Mouse (Mus musculus): ENCODE measurements around the gene Tubg2. TPM values are rescaled to one million over a fixed set of nuclear protein-coding genes. Genes with fewer than 3 reads are reported as not detected.

The Tubg2 gene
- polyA plus RNA-seq, 1 experiment from 2014 or later, result 3.6 TPM

DNA sequence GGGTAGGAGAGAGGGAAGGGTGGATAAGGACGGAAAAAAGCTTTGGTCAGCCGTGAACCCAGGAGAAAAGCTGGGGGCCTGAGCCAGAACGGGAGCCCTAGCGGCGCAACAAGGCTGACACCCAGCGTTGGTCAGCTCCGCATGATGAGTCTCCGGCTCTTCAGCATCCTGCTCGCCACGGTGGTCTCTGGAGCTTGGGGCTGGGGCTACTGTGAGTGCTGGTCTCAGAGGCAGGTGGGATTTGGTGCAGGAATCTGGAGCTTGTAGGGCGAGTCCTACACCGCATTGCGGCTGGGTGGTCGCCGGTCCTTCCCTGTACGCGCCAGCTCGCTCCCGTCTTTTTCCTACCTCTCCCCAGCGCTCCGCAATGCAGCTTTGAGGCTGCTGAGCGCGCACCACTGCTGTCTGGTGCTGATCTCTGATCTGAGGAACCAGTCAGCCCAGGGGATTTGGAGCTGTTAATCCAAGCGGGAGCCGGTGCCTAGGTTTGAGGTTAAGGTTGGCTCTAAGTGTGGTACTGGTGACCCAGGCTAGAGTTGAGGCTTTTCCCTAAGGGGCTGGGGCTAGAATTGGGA lies 20.5 kb downstream of the Tubg2 start:
- no peak for ATAC-seq (ENCODE audit: insufficient number of reproducible peaks, insufficient read depth, low FRiP score, low read depth)
- H3K4me3 ChIP-seq (ENCODE audit: low read depth, low read length), result peak overlapping the region; percentile 11
- no peaks in the 10 kb centered on the region for H3K36me3 ChIP-seq (ENCODE audit: control insufficient read depth, insufficient read depth, low read length)
- H3K4me2 ChIP-seq (replicated peaks; ENCODE audit: low read depth, low read length), result peak overlapping the region; percentile 49
- H3K4me1 ChIP-seq (ENCODE audit: control insufficient read depth, insufficient read depth, low read length), result peaks cover 33% of the 10 kb centered on the region
- peaks cover 8% of the 10 kb centered on the region; the same call in 1 of the 2 replicates for H3K27me3 ChIP-seq (ENCODE audit: control insufficient read depth, insufficient read depth, low read length)
- no peak overlapping the region for H3K27ac ChIP-seq (ENCODE audit: low read length)
- H3K9me3 ChIP-seq (ENCODE audit: control insufficient read depth, low read depth, low read length), result no peaks in the 10 kb centered on the region
- 1% methylated on average over 25 of the region's 25 CpGs for WGBS
- no peak overlapping the region for H3K9ac ChIP-seq (replicated peaks; ENCODE audit: low read depth, low read length)

DNA sequence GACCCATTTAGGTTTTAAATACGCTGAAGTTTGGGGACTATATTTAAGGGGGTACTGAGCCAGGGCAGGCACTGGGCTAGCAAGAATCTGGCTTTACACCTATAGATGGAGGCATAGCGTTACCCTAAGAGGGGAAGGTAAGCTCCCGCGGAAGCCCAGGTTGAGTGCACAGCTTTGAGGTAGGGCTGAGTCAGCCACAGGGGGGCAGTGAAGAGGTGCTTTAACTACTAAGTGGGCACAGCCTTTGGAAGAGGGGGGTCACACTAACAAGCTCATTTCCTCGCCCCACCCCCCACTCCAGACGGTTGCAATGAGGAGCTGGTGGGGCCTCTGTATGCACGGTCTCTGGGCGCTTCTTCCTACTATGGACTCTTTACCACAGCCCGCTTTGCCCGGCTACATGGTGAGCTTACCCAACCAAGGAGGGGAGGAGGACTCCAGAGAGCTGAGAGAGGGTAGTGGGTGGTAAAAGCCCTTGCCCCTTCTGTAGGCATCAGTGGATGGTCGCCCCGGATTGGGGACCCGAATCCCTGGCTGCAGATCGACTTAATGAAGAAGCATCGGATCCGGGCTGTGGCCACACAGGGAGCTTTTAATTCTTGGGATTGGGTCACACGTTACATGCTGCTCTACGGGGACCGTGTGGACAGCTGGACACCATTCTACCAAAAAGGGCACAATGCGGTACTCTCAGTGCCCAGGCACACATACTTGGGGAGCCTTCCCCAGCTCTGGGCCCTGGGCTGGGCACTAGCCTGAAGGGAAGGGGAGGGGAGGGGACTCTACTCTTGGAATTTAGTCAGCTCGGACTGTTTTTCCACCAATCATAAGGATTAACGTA lies 21.4 kb downstream of the Tubg2 start:
- H3K4me1 ChIP-seq (ENCODE audit: control insufficient read depth, insufficient read depth, low read length), result peaks cover 33% of the 10 kb centered on the region

GRCm38 (mm10) chr11:101178061-101179058 lies 22.7 kb downstream of the Tubg2 start:
- Histone ChIP-seq H3K27ac (ENCODE audit: low read length) (no peak overlapping the region), H3K9me3 (ENCODE audit: control insufficient read depth, low read depth, low read length) (no peaks in the 10 kb centered on the region), H3K4me2 (replicated peaks; ENCODE audit: low read depth, low read length) (no peak overlapping the region), H3K27me3 (ENCODE audit: control insufficient read depth, insufficient read depth, low read length) (peaks cover 8% of the 10 kb centered on the region; the same call in 1 of the 2 replicates), H3K4me3 (ENCODE audit: low read depth, low read length) (no peak overlapping the region), H3K4me1 (ENCODE audit: control insufficient read depth, insufficient read depth, low read length) (peaks cover 22% of the 10 kb centered on the region), H3K9ac (replicated peaks; ENCODE audit: low read depth, low read length) (no peak overlapping the region), H3K36me3 (ENCODE audit: control insufficient read depth, insufficient read depth, low read length) (no peaks in the 10 kb centered on the region)
- no peak for ATAC-seq (ENCODE audit: insufficient number of reproducible peaks, insufficient read depth, low FRiP score, low read depth)
- 60% methylated on average over 36 of the region's 36 CpGs for WGBS

More for the DNA sequence above, 21.4 kb downstream of the Tubg2 start:
- H3K9me3 ChIP-seq (ENCODE audit: control insufficient read depth, low read depth, low read length), result no peaks in the 10 kb centered on the region
- no peak for ATAC-seq (ENCODE audit: insufficient number of reproducible peaks, insufficient read depth, low FRiP score, low read depth)
- peaks cover 8% of the 10 kb centered on the region; the same call in 1 of the 2 replicates for H3K27me3 ChIP-seq (ENCODE audit: control insufficient read depth, insufficient read depth, low read length)
- peak overlapping the region; percentile 6; the same call in 1 of the 2 replicates for H3K4me3 ChIP-seq (ENCODE audit: low read depth, low read length)
- 33% methylated on average over 22 of the region's 22 CpGs for WGBS
- peak overlapping the region; percentile 49 for H3K4me2 ChIP-seq (replicated peaks; ENCODE audit: low read depth, low read length)
- H3K36me3 ChIP-seq (ENCODE audit: control insufficient read depth, insufficient read depth, low read length), result no peaks in the 10 kb centered on the region
- no peak overlapping the region for H3K9ac ChIP-seq (replicated peaks; ENCODE audit: low read depth, low read length)
- no peak overlapping the region for H3K27ac ChIP-seq (ENCODE audit: low read length)

DNA sequence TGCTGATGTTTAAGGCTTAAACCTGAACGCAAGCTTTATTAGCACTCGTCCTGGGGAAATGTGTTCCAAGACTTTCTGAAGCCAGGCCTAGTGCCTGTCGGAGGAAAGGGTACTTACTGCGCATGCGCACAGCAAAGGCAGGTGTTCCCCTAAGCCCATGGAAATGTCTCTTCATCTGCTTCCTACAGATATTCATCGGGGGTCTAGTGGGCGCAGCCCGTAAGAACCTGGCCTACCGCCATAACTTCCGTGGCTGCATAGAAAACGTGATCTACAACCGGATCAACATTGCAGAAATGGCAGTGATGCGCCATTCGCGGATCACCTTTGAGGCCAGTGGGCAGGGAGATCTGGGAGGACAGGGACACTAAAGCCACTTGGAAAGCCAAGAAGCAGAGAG lies 23.6 kb downstream of the Tubg2 start:
- Histone ChIP-seq H3K9ac (replicated peaks; ENCODE audit: low read depth, low read length) (no peak overlapping the region), H3K4me1 (ENCODE audit: control insufficient read depth, insufficient read depth, low read length) (peaks cover 13% of the 10 kb centered on the region), H3K27ac (ENCODE audit: low read length) (no peak overlapping the region), H3K27me3 (ENCODE audit: control insufficient read depth, insufficient read depth, low read length) (peaks cover 8% of the 10 kb centered on the region; the same call in 1 of the 2 replicates), H3K9me3 (ENCODE audit: control insufficient read depth, low read depth, low read length) (no peaks in the 10 kb centered on the region), H3K36me3 (ENCODE audit: control insufficient read depth, insufficient read depth, low read length) (no peaks in the 10 kb centered on the region), H3K4me2 (replicated peaks; ENCODE audit: low read depth, low read length) (no peak overlapping the region), H3K4me3 (ENCODE audit: low read depth, low read length) (no peak overlapping the region)
- no peak for ATAC-seq (ENCODE audit: insufficient number of reproducible peaks, insufficient read depth, low FRiP score, low read depth)
- whole genome bisulfite sequencing, result 78% methylated on average over 15 of the region's 15 CpGs

DNA sequence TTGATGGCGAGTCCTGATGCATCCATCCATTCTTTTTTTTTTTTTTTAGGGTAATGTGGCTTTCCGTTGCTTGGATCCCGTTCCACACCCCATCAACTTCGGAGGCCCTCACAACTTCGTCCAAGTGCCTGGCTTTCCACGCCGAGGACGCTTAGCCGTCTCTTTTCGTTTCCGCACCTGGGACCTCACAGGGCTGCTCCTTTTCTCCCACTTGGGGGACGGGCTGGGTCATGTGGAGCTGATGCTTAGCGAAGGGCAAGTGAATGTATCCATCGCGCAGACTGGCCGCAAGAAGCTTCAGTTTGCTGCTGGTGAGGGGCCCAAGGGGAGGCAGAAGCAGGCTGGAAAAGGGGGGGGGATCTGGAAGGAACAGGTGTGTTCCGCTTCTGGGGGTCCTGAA lies 24.6 kb downstream of the Tubg2 start:
- Histone ChIP-seq H3K4me2 (replicated peaks; ENCODE audit: low read depth, low read length) (no peak overlapping the region), H3K4me3 (ENCODE audit: low read depth, low read length) (no peak overlapping the region), H3K9me3 (ENCODE audit: control insufficient read depth, low read depth, low read length) (no peaks in the 10 kb centered on the region), H3K27ac (ENCODE audit: low read length) (no peak overlapping the region), H3K36me3 (ENCODE audit: control insufficient read depth, insufficient read depth, low read length) (no peaks in the 10 kb centered on the region), H3K4me1 (ENCODE audit: control insufficient read depth, insufficient read depth, low read length) (peaks cover 4% of the 10 kb centered on the region; the same call in 1 of the 2 replicates), H3K9ac (replicated peaks; ENCODE audit: low read depth, low read length) (no peak overlapping the region), H3K27me3 (ENCODE audit: control insufficient read depth, insufficient read depth, low read length) (peaks cover 8% of the 10 kb centered on the region; the same call in 1 of the 2 replicates)
- WGBS, result 54% methylated on average over 17 of the region's 17 CpGs
- ATAC-seq (ENCODE audit: insufficient number of reproducible peaks, insufficient read depth, low FRiP score, low read depth), result no peak

- Histone ChIP-seq H3K4me1 (ENCODE audit: control insufficient read depth, insufficient read depth, low read length) (0 out of 2 replicates have a peak, but pooled peaks cover 3% of the 10 kb centered on the region), H3K36me3 (ENCODE audit: control insufficient read depth, insufficient read depth, low read length) (no peaks in the 10 kb centered on the region), H3K4me3 (ENCODE audit: low read depth, low read length) (no peak overlapping the region), H3K9ac (replicated peaks; ENCODE audit: low read depth, low read length) (no peak overlapping the region), H3K9me3 (ENCODE audit: control insufficient read depth, low read depth, low read length) (no peaks in the 10 kb centered on the region), H3K27me3 (ENCODE audit: control insufficient read depth, insufficient read depth, low read length) (peaks cover 8% of the 10 kb centered on the region; the same call in 1 of the 2 replicates), H3K27ac (ENCODE audit: low read length) (no peak overlapping the region), H3K4me2 (replicated peaks; ENCODE audit: low read depth, low read length) (no peak overlapping the region)
- ATAC-seq (ENCODE audit: insufficient number of reproducible peaks, insufficient read depth, low FRiP score, low read depth), result no peak
- 41% methylated on average over 10 of the region's 10 CpGs for WGBS
Measured at GRCm38 (mm10) chr11:101180846-101181740, 25.4 kb downstream of the Tubg2 start.

GRCm38 (mm10) chr11:101181961-101182360 lies 26.3 kb downstream of the Tubg2 start:
- Histone ChIP-seq H3K4me3 (ENCODE audit: low read depth, low read length) (no peak overlapping the region), H3K4me1 (ENCODE audit: control insufficient read depth, insufficient read depth, low read length) (0 out of 2 replicates have a peak, but pooled peaks cover 3% of the 10 kb centered on the region), H3K4me2 (replicated peaks; ENCODE audit: low read depth, low read length) (no peak overlapping the region), H3K36me3 (ENCODE audit: control insufficient read depth, insufficient read depth, low read length) (no peaks in the 10 kb centered on the region), H3K9me3 (ENCODE audit: control insufficient read depth, low read depth, low read length) (no peaks in the 10 kb centered on the region), H3K27me3 (ENCODE audit: control insufficient read depth, insufficient read depth, low read length) (peaks cover 6% of the 10 kb centered on the region; the same call in 1 of the 2 replicates), H3K27ac (ENCODE audit: low read length) (no peak overlapping the region), H3K9ac (replicated peaks; ENCODE audit: low read depth, low read length) (no peak overlapping the region)
- ATAC-seq (ENCODE audit: insufficient number of reproducible peaks, insufficient read depth, low FRiP score, low read depth), result no peak
- WGBS, result 89% methylated on average over 11 of the region's 11 CpGs

All from stomach, embryonic 14.5 days (tissue).